Mouse (Mus musculus): ENCODE results near the gene Apaf1. TPM values are rescaled to one million over a fixed set of nuclear protein-coding genes. Genes with fewer than 3 reads are reported as not detected.

Gene Apaf1
- polyA plus RNA-seq, 1 experiment from 2014 or later = 24.6 TPM

DNA sequence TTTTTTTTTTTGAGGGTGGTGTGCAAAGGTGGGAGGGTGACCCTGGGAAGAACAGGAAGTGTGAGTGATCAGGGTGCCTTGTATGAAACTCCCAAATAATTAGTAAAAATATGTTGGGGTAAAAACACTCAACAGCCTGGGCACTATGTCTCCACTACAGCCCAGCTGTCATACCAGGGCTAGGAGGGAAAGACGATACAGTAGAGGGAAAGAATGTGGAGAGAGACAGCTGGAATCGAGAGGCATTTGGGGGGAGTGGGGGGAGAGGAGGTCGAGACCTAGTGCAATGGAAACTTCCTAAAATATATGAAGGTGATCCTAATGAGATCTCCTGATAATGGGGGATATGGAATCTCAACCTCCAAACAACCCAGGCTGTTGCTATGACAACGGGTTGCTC is 27.3 kb upstream of the Apaf1 start:
- no peak overlapping the region for H3K9ac ChIP-seq
- no peaks in the 10 kb centered on the region for H3K27me3 ChIP-seq
- H3K4me3 ChIP-seq = no peak overlapping the region
- no peaks in the 10 kb centered on the region for H3K9me3 ChIP-seq
- no peak overlapping the region for H3K27ac ChIP-seq
- H3K4me2 ChIP-seq = no peak overlapping the region
- H3K36me3 ChIP-seq = peaks cover 33% of the 10 kb centered on the region
- 66% methylated on average over 4 of the region's 4 CpGs for WGBS
- no peak for ATAC-seq (ENCODE audit: insufficient number of reproducible peaks, insufficient read depth, low FRiP score, low TSS enrichment, low read depth)
- no peaks in the 10 kb centered on the region for H3K4me1 ChIP-seq

DNA sequence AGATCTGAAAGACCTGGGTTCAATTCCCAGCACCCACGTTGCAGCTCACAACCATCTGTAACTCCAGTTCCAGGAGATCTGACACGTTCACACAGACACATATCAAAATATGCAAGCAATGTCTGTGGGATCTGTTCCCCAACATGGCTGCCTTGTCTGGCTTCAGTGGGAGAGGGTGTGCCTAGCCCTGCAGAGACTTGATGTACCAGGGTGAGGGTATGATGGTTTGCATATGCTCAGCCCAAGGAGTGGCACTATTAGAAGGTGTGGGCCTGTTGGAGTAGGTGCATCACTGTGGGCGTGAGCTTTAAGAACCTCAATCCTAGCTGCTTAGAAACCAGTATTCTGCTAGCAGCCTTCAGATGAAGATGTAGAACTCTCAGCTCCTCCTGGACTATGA is 23.4 kb upstream of the Apaf1 start:
- WGBS = 82% methylated on average over 3 of the region's 3 CpGs
- Histone ChIP-seq H3K9me3 (no peaks in the 10 kb centered on the region), H3K4me2 (no peak overlapping the region), H3K4me3 (no peak overlapping the region), H3K27me3 (no peaks in the 10 kb centered on the region), H3K36me3 (peaks cover 22% of the 10 kb centered on the region), H3K27ac (no peak overlapping the region), H3K4me1 (no peaks in the 10 kb centered on the region), H3K9ac (no peak overlapping the region)
- ATAC-seq (ENCODE audit: insufficient number of reproducible peaks, insufficient read depth, low FRiP score, low TSS enrichment, low read depth) = no peak

DNA sequence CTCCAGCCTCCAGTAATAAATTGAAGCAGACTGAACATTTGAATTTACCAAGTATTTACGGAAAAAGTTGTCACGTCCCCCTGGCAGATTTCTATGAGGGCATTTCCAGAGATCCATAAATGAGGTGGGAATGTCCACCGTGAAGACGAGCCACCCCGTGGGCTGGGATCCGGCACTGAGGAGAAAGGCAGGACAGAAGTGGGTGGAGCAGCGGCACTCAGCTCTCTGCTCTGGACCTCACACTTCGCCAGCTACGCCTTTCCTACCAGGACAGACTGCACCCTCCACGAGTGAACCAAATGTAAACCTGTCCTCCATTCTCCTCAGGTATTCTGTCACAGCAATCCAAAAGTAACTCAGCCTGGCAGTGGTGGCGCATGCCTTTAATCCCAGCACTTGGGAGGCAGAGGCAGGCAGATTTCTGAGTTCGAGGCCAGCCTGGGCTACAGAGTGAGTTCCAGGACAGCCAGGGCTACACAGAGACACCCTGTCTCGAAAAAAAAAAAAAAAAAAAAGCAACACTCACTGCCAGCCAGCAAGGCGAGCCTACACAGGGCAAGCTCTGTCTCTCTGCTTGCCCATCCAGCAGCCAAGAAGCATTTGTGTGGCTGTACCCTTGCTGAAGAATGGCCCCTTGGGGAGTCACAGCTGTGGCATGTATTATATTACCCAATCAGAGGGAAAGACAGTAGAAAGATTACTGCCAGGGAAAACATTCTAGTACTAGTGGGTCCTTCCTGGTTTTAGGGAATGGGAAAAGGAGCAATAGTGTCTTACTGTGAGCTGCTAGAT is 20.4 kb upstream of the Apaf1 start:
- ATAC-seq (ENCODE audit: insufficient number of reproducible peaks, insufficient read depth, low FRiP score, low TSS enrichment, low read depth) = no peak
- Histone ChIP-seq H3K4me1 (no peaks in the 10 kb centered on the region), H3K9me3 (no peaks in the 10 kb centered on the region), H3K4me2 (no peak overlapping the region), H3K9ac (no peak overlapping the region), H3K27me3 (no peaks in the 10 kb centered on the region), H3K4me3 (no peak overlapping the region), H3K36me3 (peaks cover 30% of the 10 kb centered on the region), H3K27ac (no peak overlapping the region)
- 87% methylated on average over 14 of the region's 14 CpGs for WGBS

DNA sequence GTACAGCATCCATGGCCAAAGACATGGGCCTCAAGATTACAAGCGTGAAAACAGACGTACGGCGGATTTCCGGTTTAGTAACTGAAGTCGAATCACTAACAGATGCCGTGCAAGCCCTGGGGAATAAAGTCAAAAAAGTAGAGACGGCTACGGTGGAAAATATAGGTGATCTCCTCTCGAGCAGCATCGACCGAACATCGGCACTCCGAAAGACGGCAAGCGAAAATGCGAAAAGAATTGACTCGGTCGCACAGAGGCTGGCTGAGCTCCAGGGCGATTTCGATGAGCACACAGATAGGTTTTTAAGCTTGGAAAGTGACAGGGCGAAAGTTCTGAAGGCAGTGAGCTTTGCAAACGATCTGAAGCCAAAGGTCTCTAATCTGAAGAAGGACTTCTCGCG is 19.4 kb upstream of the Apaf1 start:
- WGBS = 80% methylated on average over 25 of the region's 25 CpGs
- H3K27ac ChIP-seq = no peak overlapping the region
- H3K9ac ChIP-seq = no peak overlapping the region
- H3K4me1 ChIP-seq = no peaks in the 10 kb centered on the region
- H3K27me3 ChIP-seq = no peaks in the 10 kb centered on the region
- peaks cover 38% of the 10 kb centered on the region for H3K36me3 ChIP-seq
- ATAC-seq (ENCODE audit: insufficient number of reproducible peaks, insufficient read depth, low FRiP score, low TSS enrichment, low read depth) = no peak
- H3K4me2 ChIP-seq = no peak overlapping the region
- no peaks in the 10 kb centered on the region for H3K9me3 ChIP-seq
- H3K4me3 ChIP-seq = no peak overlapping the region

DNA sequence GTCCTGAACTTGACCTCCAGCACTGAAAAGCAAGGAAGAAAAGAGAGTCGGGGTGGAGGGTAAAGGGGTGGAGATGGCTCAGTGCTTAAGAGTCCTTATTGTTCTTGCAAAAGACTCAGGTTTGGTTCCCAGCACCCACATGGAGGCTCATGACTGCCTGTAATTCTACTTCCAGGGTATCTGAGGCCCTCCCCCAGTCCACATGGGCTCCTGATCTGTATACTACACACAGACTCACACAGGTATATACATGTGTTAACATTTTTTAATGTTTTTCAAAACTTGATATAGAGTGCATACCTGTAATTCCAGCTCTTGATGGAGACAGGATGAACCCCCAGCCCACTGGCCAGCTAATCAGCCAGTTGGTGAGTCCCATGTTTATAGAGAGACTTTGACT is 17.5 kb upstream of the Apaf1 start:
- Histone ChIP-seq H3K4me2 (no peak overlapping the region), H3K9ac (no peak overlapping the region), H3K9me3 (no peaks in the 10 kb centered on the region), H3K27me3 (no peaks in the 10 kb centered on the region), H3K36me3 (peaks cover 49% of the 10 kb centered on the region), H3K4me1 (no peaks in the 10 kb centered on the region), H3K4me3 (no peak overlapping the region), H3K27ac (no peak overlapping the region)
- 80% methylated on average over 1 of the region's 1 CpGs for WGBS
- ATAC-seq (ENCODE audit: insufficient number of reproducible peaks, insufficient read depth, low FRiP score, low TSS enrichment, low read depth) = no peak

DNA sequence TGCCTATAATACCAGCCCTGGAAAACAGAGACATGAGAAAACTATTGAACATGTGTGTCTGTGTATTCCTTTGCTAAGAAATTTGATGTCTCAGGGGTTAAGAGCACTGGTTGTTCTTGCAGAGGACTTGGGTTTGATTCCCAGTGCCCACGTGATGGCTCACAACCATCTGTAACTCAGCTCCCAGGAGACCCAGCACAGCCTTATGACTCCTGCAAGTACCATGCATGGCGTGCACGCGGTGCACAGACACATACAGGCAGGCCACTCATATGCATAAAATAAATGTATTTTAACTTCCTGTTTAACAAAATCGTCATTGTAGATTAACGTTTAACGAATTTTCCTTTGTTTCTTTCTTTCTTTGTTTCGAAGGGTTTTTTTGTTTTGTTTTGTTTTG is 15.5 kb upstream of the Apaf1 start:
- 91% methylated on average over 8 of the region's 8 CpGs for WGBS
- Histone ChIP-seq H3K36me3 (peaks cover 63% of the 10 kb centered on the region), H3K27me3 (no peaks in the 10 kb centered on the region), H3K27ac (no peak overlapping the region), H3K9ac (no peak overlapping the region), H3K9me3 (no peaks in the 10 kb centered on the region), H3K4me2 (no peak overlapping the region), H3K4me3 (no peak overlapping the region), H3K4me1 (no peaks in the 10 kb centered on the region)
- ATAC-seq (ENCODE audit: insufficient number of reproducible peaks, insufficient read depth, low FRiP score, low TSS enrichment, low read depth) = no peak

DNA sequence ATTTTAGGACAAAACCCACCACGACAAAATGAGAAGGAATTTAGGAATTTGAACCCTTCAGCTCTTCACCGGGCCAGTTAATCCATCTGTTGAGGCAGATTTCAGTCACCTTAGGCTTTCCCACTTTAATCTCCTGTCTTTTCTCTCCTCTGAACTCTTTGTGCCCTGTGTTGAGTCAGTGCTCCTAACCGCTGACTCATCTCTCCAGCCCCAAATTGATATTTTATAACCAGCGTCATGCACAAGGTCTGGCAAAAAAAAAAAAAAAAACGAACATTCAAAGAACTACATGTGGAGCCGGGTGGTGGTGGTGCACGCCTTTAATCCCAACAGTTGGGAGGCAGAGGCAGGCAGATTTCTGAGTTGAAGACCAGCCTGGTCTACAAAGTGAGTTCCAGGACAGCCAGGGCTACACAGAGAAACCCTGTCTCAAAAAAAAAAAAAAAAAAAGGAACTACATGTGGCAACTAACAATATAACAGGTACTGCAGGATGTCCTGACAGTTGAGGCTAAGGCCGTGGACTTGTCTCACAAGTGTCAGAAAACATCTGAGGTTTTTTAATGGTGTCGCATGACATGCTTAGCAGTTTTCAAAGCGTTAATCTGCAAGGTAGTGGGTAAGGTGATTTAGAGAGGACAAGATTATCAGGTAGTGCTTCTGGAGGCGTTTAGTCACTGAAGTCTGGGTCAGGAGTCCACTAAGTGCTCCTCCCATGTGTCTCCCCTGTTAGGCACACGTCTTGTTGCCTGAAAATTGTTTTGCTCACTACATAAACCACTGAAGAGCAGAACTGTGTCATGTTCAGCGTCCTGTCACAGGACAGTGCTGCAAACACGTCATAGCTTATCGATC is 11.9 kb upstream of the Apaf1 start:
- Histone ChIP-seq H3K9me3 (no peaks in the 10 kb centered on the region), H3K4me1 (no peaks in the 10 kb centered on the region), H3K36me3 (peaks cover 48% of the 10 kb centered on the region), H3K4me3 (no peak overlapping the region), H3K27ac (no peak overlapping the region), H3K4me2 (no peak overlapping the region), H3K9ac (no peak overlapping the region), H3K27me3 (no peaks in the 10 kb centered on the region)
- no peak for ATAC-seq (ENCODE audit: insufficient number of reproducible peaks, insufficient read depth, low FRiP score, low TSS enrichment, low read depth)
- WGBS = 83% methylated on average over 15 of the region's 15 CpGs

DNA sequence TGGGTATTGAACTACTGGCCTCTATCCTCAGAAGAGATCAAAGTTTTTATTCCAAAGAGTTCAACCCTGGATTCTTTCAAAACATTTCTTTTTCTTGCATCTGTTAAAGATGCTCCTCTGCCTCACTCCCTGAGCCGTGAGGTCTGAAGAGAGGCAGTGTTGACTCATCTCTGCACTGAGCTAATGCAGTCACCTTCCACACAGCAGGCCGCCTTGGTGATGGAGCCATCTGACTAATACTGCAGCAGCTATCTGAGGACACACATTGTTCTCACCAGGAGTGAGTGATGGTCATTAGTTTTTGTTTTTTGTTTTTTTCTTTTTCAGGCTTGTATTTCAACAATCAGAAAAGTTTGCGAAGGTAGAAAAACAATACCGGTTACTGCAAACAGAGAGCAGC is 10.2 kb upstream of the Apaf1 start:
- H3K36me3 ChIP-seq = peaks cover 42% of the 10 kb centered on the region
- no peak for ATAC-seq (ENCODE audit: insufficient number of reproducible peaks, insufficient read depth, low FRiP score, low TSS enrichment, low read depth)
- H3K4me2 ChIP-seq = no peak overlapping the region
- no peaks in the 10 kb centered on the region for H3K27me3 ChIP-seq
- no peaks in the 10 kb centered on the region for H3K4me1 ChIP-seq
- no peak overlapping the region for H3K9ac ChIP-seq
- H3K27ac ChIP-seq = no peak overlapping the region
- 90% methylated on average over 4 of the region's 4 CpGs for WGBS
- H3K9me3 ChIP-seq = no peaks in the 10 kb centered on the region
- H3K4me3 ChIP-seq = no peak overlapping the region

DNA sequence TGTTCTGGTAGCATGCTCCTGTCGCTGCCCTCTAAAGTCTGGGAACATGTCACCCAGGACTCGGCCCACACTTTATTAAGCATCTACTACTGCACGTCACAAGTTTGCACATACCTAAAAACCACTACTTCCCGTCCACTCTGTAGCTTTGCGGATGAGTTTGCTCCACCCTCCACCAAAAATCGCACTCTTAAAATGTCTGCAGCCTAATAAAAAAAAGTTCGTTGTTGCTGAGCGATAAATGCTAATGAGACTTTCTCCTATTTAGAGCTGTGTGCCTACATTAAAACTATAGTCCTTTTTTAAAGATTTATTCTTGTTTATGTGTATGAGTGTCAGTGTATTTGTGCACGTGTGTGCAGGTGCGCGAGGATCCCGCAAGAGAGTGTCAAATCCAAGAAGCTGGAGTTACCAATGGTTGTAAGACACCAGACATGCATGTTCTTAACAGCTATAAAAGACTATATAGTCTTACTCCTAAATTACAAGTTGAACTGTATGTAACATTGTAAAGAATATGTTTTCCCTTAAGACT is 890 bp upstream of the Apaf1 start:
- H3K27me3 ChIP-seq = no peaks in the 10 kb centered on the region
- peaks cover 8% of the 10 kb centered on the region for H3K36me3 ChIP-seq
- peak overlapping the region; percentile 82 for H3K27ac ChIP-seq
- 40% methylated on average over 12 of the region's 12 CpGs for WGBS
- peaks cover 7% of the 10 kb centered on the region; the same call in 1 of the 2 replicates for H3K4me1 ChIP-seq
- H3K4me3 ChIP-seq = peak overlapping the region; percentile 87
- no peaks in the 10 kb centered on the region for H3K9me3 ChIP-seq
- peak overlapping the region; percentile 70 for H3K4me2 ChIP-seq
- ATAC-seq (ENCODE audit: insufficient number of reproducible peaks, insufficient read depth, low FRiP score, low TSS enrichment, low read depth) = no peak; the same call in 1 of the 2 replicates
- H3K9ac ChIP-seq = peak overlapping the region; percentile 87

DNA sequence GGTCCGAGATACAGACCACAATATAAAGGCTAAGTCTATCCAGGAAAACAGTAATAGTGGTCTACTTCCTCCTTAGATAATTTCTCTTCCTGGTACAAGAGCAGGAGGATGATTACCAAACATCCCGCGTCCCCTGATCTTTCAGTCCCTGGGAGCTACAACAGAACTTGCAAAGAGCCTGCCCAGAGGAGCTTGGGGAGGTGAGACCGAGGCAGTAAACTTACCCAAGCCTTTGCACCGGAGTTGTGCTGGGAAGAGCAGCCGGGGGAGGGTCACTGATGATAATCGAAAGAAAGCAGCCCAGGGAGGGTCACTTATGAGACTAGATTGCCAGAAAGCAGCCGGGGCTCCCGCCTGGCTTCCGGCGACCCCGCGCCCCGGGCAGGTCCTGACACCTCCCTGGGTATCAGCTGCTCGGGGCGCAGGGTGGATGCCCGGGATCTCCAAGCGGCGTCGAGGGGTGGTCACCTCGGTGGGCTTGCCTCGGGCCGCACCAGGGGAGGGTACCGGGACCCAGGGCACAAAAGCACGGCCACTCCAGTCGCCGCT is 537 bp downstream of the Apaf1 start:
- H3K9ac ChIP-seq = peak overlapping the region; percentile 91
- H3K36me3 ChIP-seq = peaks cover 20% of the 10 kb centered on the region
- peak overlapping the region; percentile 70 for H3K4me2 ChIP-seq
- peaks cover 7% of the 10 kb centered on the region; the same call in 1 of the 2 replicates for H3K4me1 ChIP-seq
- peak overlapping the region; percentile 82 for H3K27ac ChIP-seq
- peak overlapping the region; percentile 87 for H3K4me3 ChIP-seq
- under 1% methylated on average over 27 of the region's 27 CpGs for WGBS
- no peak for ATAC-seq (ENCODE audit: insufficient number of reproducible peaks, insufficient read depth, low FRiP score, low TSS enrichment, low read depth)
- no peaks in the 10 kb centered on the region for H3K27me3 ChIP-seq
- no peaks in the 10 kb centered on the region for H3K9me3 ChIP-seq

DNA sequence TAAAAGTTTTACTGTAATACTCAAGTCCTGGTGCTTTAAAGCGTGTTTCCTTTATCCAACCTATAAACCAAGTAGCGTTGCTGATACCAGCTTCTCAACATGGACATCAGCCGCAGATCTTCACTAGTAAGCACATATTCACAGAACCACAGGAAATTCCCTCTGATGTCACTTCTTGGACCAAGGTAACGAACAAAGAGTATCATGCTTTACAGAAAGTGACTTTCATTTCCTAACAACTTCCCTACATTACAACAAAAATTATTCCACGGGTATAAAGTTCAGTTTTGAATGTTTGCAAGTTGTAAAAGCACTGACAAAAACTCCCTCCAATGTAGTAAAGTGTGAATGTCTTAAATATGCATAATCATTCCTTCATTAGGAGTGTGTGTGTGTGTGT is 2.0 kb downstream of the Apaf1 start:
- 0 out of 2 replicates have a peak overlapping the region, but pooled peaks have one; percentile 4 for H3K4me3 ChIP-seq
- 85% methylated on average over 5 of the region's 5 CpGs for WGBS

More for the DNA sequence above, 2.0 kb downstream of the Apaf1 start:
- ATAC-seq (ENCODE audit: insufficient number of reproducible peaks, insufficient read depth, low FRiP score, low TSS enrichment, low read depth) = no peak
- H3K36me3 ChIP-seq = peaks cover 34% of the 10 kb centered on the region
- no peaks in the 10 kb centered on the region for H3K27me3 ChIP-seq
- peaks cover 7% of the 10 kb centered on the region; the same call in 1 of the 2 replicates for H3K4me1 ChIP-seq
- peak overlapping the region; percentile 28; the same call in 1 of the 2 replicates for H3K4me2 ChIP-seq
- H3K9me3 ChIP-seq = no peaks in the 10 kb centered on the region
- H3K9ac ChIP-seq = no peak overlapping the region
- no peak overlapping the region for H3K27ac ChIP-seq
